Mouse (Mus musculus): ENCODE data around the gene Zmynd15. TPM values are rescaled to one million over a fixed set of nuclear protein-coding genes. Genes with fewer than 3 reads are reported as not detected.
"Not testable (repeated sequence)": the region's sequence is repeated elsewhere in the genome, so short reads cannot be mapped to it uniquely, and the experiment has no call there.

The Zmynd15 gene
- polyA plus RNA-seq (2014; fragmentation: Nextera tagmentation; extraction: Ambion mirVana): 0.22 and 0.43 TPM in 2 replicates

DNA sequence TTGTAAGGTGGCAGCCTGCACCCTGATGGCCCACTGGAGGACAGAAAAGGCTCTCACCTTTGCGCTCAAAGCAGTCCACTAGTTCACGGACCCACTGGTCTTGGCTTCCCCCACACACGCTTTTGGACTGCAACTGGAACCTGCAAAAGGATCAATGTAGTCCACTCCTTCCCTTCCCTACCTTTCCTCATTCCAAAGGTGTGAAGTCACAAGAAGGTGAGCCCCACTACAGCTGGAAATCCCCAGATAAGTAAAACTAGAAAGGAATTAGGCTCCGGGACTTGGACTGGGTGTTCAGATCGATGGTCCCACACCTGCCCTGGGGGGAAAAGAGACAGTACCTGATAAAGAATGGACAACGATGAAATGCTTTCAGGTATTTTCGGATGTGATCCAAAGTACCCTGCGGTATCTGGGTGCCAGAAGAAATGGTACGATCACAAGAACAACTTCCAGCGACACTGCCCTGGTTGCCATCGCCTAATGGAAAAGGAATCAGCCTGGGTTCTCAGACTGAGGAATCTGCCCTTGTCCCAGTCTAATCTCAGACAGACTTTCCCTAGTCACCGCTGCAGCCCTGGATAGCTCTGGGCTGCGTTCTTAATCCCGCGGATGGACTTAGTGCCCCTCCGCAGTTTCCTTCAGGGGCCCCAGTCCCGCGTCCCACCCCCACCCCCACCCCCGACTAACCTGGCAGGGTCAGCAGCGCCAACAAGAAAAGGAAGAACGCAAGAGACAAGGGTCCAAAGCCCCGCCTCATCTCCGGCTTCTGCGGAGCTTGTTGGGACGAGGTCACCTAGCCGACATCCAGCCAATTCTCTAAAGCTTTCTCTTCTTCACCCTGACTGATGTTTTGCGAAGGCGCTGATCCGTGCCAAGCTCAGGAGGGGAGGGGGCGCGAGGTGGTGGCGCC lies at the start of gene Zmynd15:
Zmynd15 (plus strand) TSS at position 746 of the 913 bp plus-strand sequence.
- Histone ChIP-seq H3K4me1 (replicated peaks; ENCODE audit: control insufficient read depth, insufficient read depth, low read length) (no peaks in the 10 kb centered on the region), H3K27me3 (ENCODE audit: control insufficient read depth, insufficient read depth, low read length) (peaks cover 21% of the 10 kb centered on the region), H3K4me2 (replicated peaks; ENCODE audit: low read depth, low read length) (peak within 1 kb of the TSS; percentile 79), H3K4me3 (ENCODE audit: low read depth, low read length) (peak within 1 kb of the TSS; percentile 38), H3K9ac (ENCODE audit: low read depth, low read length) (peak within 1 kb of the TSS; percentile 53), H3K9me3 (ENCODE audit: control insufficient read depth, low read length) (no peaks in the 10 kb centered on the region), H3K36me3 (ENCODE audit: control insufficient read depth, insufficient read depth, low read length) (no peaks in the 10 kb centered on the region), H3K27ac (ENCODE audit: low read depth, low read length) (no peak within 1 kb of the TSS)
- no peak for ATAC-seq (ENCODE audit: low FRiP score)
- peak; percentile 21 for DNase-seq (ENCODE audit: low spot score)
- WGBS: 19% methylated on average over 30 of the region's 32 CpGs

DNA sequence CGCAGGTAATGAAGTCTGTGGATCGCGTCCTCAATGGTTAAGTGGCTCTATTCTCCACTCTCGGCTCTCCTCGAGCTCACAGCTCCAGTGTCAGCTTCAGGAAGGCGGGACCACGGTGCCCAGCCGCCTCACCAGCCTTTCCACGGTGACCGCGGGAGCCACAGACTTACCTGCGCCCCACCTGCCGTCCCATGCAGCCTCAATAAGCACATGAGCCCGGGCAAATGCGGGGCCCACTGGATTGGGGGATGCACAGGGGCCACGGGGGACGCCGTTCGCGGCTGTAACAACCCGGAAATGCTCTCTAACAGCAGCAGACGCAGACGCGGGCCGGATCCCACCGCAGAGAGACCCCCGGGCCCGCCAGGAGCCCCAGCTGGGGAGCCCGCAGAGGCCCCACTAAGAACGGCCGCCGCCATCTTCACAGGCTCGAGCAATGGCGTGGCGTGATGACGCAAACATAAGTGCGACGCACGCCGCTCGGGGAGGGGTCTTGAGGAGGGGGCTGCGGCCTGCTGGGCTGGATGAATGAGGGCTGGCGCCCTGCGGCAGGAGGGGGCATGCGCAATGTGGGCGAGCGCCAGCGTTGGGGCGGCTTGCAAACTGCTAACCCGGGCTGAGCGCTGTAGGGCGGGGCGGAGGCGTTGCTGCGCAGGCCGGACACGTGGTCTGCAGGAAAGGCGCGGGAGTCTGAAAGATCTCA lies 49.5 kb upstream of the Zmynd15 start, which contains the start of gene Pelp1:
Pelp1 (minus strand) TSS at position 438 of the 703 bp plus-strand sequence.
- Histone ChIP-seq H3K9ac (ENCODE audit: low read depth, low read length) (peak within 1 kb of the TSS; percentile 99), H3K4me3 (ENCODE audit: low read depth, low read length) (peak within 1 kb of the TSS; percentile 99), H3K9me3 (ENCODE audit: control insufficient read depth, low read length) (no peaks in the 10 kb centered on the region), H3K4me1 (replicated peaks; ENCODE audit: control insufficient read depth, insufficient read depth, low read length) (no peaks in the 10 kb centered on the region; the same call in 1 of the 2 replicates), H3K27me3 (ENCODE audit: control insufficient read depth, insufficient read depth, low read length) (no peaks in the 10 kb centered on the region), H3K27ac (ENCODE audit: low read depth, low read length) (peak within 1 kb of the TSS; percentile 36; the same call in 1 of the 2 replicates), H3K4me2 (replicated peaks; ENCODE audit: low read depth, low read length) (peak within 1 kb of the TSS; percentile 83), H3K36me3 (ENCODE audit: control insufficient read depth, insufficient read depth, low read length) (no peaks in the 10 kb centered on the region)
- WGBS: under 1% methylated on average over 59 of the region's 59 CpGs
- ATAC-seq (ENCODE audit: low FRiP score): peak; percentile 98
- DNase-seq (ENCODE audit: low spot score): peak; percentile 99

DNA sequence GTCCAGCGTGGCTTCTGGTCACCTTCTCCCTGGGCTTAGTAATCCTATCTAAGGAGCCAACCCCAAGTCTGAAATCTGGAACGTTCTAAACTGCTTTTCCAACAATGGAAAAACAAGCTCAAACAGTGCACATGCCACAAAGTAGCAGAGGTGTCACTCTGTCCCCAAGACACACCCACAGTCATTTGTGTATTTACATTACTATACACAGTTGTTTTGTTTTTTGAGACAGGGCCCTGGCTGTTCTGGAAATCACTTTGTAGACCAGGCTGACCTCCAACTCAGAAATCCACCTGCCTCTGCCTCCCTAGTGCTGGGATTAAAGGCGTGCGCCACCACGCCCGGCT lies 49.0 kb upstream of the Zmynd15 start:
- DNase-seq (ENCODE audit: low spot score) (no peak), ATAC-seq (ENCODE audit: low FRiP score) (no peak; the same call in 1 of the 2 replicates)
- Histone ChIP-seq H3K9me3 (ENCODE audit: control insufficient read depth, low read length) (no peaks in the 10 kb centered on the region), H3K27me3 (ENCODE audit: control insufficient read depth, insufficient read depth, low read length) (no peaks in the 10 kb centered on the region), H3K4me3 (ENCODE audit: low read depth, low read length) (peak overlapping the region; percentile 99), H3K4me1 (replicated peaks; ENCODE audit: control insufficient read depth, insufficient read depth, low read length) (no peaks in the 10 kb centered on the region; the same call in 1 of the 2 replicates), H3K27ac (ENCODE audit: low read depth, low read length) (no peak overlapping the region), H3K4me2 (replicated peaks; ENCODE audit: low read depth, low read length) (peak overlapping the region; percentile 83), H3K9ac (ENCODE audit: low read depth, low read length) (no peak overlapping the region), H3K36me3 (ENCODE audit: control insufficient read depth, insufficient read depth, low read length) (no peaks in the 10 kb centered on the region)
- 64% methylated on average over 6 of the region's 6 CpGs for WGBS

DNA sequence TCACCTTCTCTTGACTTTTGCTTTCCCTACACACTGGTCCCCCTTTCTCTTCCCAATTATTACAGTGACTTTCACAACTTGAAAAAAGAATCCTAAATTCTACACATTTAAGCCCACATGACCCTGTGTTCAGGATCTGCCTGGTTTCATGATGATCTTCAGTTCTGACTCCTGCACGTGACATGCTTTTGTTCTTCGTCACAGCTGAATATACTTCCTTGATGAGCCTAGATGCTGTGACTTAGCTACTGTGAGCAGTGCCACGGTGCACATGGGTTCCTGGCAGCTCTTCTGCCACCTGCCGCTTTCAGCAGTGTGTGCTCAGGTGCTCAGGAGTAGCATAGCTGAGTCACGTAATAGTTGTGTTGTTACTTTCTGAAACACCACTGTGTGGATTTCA lies 46.6 kb upstream of the Zmynd15 start:
- no peak for ATAC-seq (ENCODE audit: low FRiP score)

DNA sequence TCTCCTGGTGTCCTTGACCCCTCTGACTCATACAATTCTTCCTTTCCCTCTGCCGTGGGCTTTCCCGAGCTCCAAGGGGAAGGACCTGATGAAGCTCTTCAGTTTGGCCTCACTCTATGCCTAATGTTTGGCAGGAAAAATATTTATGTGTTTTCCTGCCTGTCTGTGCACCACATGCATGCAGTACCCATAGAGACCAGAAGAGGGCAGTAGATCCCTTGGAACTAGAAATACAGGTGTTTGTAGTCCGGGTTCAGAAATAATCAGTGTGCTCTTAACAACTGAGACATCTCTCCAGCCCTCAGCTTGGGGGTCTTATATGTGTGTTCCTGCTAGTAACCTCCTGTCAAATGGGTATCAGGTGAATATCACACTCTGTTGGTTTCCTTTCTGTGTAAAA lies 45.3 kb upstream of the Zmynd15 start:
- peak; percentile 89 for DNase-seq (ENCODE audit: low spot score)
- H3K36me3 ChIP-seq (ENCODE audit: control insufficient read depth, insufficient read depth, low read length): no peaks in the 10 kb centered on the region
- H3K4me3 ChIP-seq (ENCODE audit: low read depth, low read length): no peak overlapping the region
- no peak overlapping the region for H3K27ac ChIP-seq (ENCODE audit: low read depth, low read length)
- no peak overlapping the region for H3K4me2 ChIP-seq (replicated peaks; ENCODE audit: low read depth, low read length)
- H3K9ac ChIP-seq (ENCODE audit: low read depth, low read length): no peak overlapping the region
- H3K9me3 ChIP-seq (ENCODE audit: control insufficient read depth, low read length): no peaks in the 10 kb centered on the region
- H3K4me1 ChIP-seq (replicated peaks; ENCODE audit: control insufficient read depth, insufficient read depth, low read length): no peaks in the 10 kb centered on the region; the same call in 1 of the 2 replicates
- no peaks in the 10 kb centered on the region for H3K27me3 ChIP-seq (ENCODE audit: control insufficient read depth, insufficient read depth, low read length)
- 19% methylated on average over 3 of the region's 3 CpGs for WGBS
- no peak for ATAC-seq (ENCODE audit: low FRiP score)

More for the DNA sequence above, 46.6 kb upstream of the Zmynd15 start:
- Histone ChIP-seq H3K9me3 (ENCODE audit: control insufficient read depth, low read length) (no peaks in the 10 kb centered on the region), H3K9ac (ENCODE audit: low read depth, low read length) (no peak overlapping the region), H3K4me1 (replicated peaks; ENCODE audit: control insufficient read depth, insufficient read depth, low read length) (no peaks in the 10 kb centered on the region; the same call in 1 of the 2 replicates), H3K4me3 (ENCODE audit: low read depth, low read length) (no peak overlapping the region), H3K36me3 (ENCODE audit: control insufficient read depth, insufficient read depth, low read length) (no peaks in the 10 kb centered on the region), H3K27me3 (ENCODE audit: control insufficient read depth, insufficient read depth, low read length) (no peaks in the 10 kb centered on the region), H3K4me2 (replicated peaks; ENCODE audit: low read depth, low read length) (no peak overlapping the region), H3K27ac (ENCODE audit: low read depth, low read length) (no peak overlapping the region)
- WGBS: 79% methylated on average over 5 of the region's 5 CpGs
- DNase-seq (ENCODE audit: low spot score): no peak

DNA sequence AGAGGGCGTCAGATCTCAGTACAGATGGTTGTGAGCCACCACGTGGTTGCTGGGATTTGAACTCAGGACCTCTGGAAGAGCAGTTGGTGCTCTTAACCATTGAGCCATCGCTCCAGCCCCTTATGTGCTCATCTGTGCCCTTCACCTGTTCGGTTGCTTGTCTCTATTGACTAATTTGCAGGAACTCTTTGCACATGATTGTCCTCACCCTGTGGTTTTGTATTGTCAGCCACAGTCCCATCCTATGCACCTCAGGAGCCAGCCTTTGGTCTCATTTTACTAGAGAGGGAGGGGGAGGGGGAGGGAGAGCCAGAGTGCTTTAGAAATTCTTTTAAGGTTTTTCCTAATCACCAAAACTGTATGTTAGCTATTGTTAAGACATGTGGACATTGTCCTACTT lies 41.0 kb upstream of the Zmynd15 start:
- Histone ChIP-seq H3K4me1 (replicated peaks; ENCODE audit: control insufficient read depth, insufficient read depth, low read length) (no peaks in the 10 kb centered on the region), H3K36me3 (ENCODE audit: control insufficient read depth, insufficient read depth, low read length) (no peaks in the 10 kb centered on the region), H3K27me3 (ENCODE audit: control insufficient read depth, insufficient read depth, low read length) (no peaks in the 10 kb centered on the region), H3K4me2 (replicated peaks; ENCODE audit: low read depth, low read length) (no peak overlapping the region), H3K4me3 (ENCODE audit: low read depth, low read length) (no peak overlapping the region), H3K9ac (ENCODE audit: low read depth, low read length) (no peak overlapping the region), H3K27ac (ENCODE audit: low read depth, low read length) (no peak overlapping the region), H3K9me3 (ENCODE audit: control insufficient read depth, low read length) (no peaks in the 10 kb centered on the region)
- WGBS: 58% methylated on average over 4 of the region's 4 CpGs
- DNase-seq (ENCODE audit: low spot score): no peak
- no peak for ATAC-seq (ENCODE audit: low FRiP score)

DNA sequence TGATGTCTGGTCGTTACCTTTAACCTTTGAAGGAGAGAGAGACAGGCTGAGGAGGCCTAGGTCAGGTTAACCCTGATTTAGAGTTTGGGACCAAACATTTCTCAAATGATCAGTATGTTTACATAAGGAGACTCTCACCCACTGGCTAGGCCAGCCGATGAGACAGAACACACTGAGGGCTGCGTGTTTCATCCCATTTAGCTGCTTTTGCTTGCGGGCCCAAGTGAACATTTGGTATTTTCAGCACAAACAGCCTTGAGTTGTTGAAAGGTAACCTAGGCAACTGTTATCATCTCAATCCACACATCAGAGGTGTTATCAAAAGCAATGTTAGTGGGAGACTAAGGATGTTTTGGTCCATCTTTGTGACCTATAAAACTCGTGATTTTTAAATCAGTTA lies 39.7 kb upstream of the Zmynd15 start:
- H3K9ac ChIP-seq (ENCODE audit: low read depth, low read length): no peak overlapping the region
- DNase-seq (ENCODE audit: low spot score): no peak
- 68% methylated on average over 5 of the region's 5 CpGs for WGBS
- H3K27ac ChIP-seq (ENCODE audit: low read depth, low read length): no peak overlapping the region
- H3K36me3 ChIP-seq (ENCODE audit: control insufficient read depth, insufficient read depth, low read length): no peaks in the 10 kb centered on the region
- H3K4me3 ChIP-seq (ENCODE audit: low read depth, low read length): no peak overlapping the region
- H3K9me3 ChIP-seq (ENCODE audit: control insufficient read depth, low read length): no peaks in the 10 kb centered on the region
- no peak for ATAC-seq (ENCODE audit: low FRiP score)
- no peak overlapping the region for H3K4me2 ChIP-seq (replicated peaks; ENCODE audit: low read depth, low read length)
- no peaks in the 10 kb centered on the region for H3K4me1 ChIP-seq (replicated peaks; ENCODE audit: control insufficient read depth, insufficient read depth, low read length)
- H3K27me3 ChIP-seq (ENCODE audit: control insufficient read depth, insufficient read depth, low read length): no peaks in the 10 kb centered on the region

DNA sequence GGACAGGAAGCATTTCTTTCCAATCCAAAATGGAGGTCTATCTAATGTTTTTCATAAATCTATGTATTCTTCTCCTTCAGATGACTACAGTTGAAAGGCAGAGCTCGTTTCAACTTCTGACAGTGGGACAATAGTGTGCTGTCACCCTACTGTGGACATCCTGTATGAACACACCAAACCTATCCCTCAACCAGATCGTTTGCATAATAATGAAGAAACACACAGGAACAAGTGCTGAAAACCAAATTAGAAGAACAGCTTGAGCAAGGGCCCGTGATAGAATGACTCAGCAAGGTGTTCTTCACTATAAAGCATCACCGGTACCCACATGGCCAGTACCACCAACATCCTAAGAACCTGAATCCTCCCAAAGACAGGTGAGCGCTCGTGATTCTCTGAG lies 32.6 kb upstream of the Zmynd15 start:
- H3K4me1 ChIP-seq (replicated peaks; ENCODE audit: control insufficient read depth, insufficient read depth, low read length); H3K4me3 ChIP-seq (ENCODE audit: low read depth, low read length); DNase-seq (ENCODE audit: low spot score); H3K27ac ChIP-seq (ENCODE audit: low read depth, low read length); ATAC-seq (ENCODE audit: low FRiP score); H3K9me3 ChIP-seq (ENCODE audit: control insufficient read depth, low read length); H3K9ac ChIP-seq (ENCODE audit: low read depth, low read length); H3K4me2 ChIP-seq (replicated peaks; ENCODE audit: low read depth, low read length); H3K27me3 ChIP-seq (ENCODE audit: control insufficient read depth, insufficient read depth, low read length); H3K36me3 ChIP-seq (ENCODE audit: control insufficient read depth, insufficient read depth, low read length): not testable (repeated sequence)
- WGBS: 77% methylated on average over 6 of the region's 6 CpGs
